Mouse (Mus musculus) embryo, embryonic 11.5 days (tissue): ENCODE results near the gene Asic4.

Source experiments
- DNase-seq: peaks from one replicate; pipeline ENCODE4 v3.0.0-alpha.2; 2012; ENCODE audit warnings: low read depth, low spot score

The Asic4 gene

GRCm38 (mm10) chr1:75443247-75444024, 6.8 kb upstream of the Asic4 start:
- no peak for DNase-seq

- DNase-seq, result no peak
These were observed 6.0 kb upstream of the Asic4 start for GRCm38 (mm10) chr1:75444208-75444607.

DNA sequence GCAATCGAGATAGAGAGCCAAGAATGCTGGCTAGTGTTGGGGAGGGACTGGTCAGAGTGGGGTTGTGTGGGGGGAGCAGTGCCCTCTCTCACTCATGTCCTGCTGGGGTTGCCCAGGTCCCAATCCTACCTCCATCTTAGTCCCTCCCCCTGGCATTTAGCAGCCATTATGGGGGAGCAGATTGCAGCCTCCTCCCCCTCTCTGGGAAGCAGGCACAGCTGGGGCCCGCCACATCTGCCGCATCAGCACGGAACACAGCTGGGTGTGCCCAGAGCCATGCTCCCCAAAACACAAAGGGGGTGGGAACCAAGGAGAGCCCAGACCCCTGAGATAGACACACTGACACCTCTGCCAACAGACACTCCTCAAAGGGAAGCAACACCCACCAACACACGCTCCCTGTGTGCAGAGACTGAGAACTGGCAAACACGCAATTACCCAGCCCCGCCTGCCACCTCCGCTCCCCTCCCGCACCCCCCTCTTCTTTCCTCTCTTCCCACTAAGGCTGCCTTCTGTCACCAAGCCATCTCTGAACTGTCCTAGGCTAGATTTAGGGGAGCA, 5.0 kb upstream of the Asic4 start:
- DNase-seq, result no peak

DNA sequence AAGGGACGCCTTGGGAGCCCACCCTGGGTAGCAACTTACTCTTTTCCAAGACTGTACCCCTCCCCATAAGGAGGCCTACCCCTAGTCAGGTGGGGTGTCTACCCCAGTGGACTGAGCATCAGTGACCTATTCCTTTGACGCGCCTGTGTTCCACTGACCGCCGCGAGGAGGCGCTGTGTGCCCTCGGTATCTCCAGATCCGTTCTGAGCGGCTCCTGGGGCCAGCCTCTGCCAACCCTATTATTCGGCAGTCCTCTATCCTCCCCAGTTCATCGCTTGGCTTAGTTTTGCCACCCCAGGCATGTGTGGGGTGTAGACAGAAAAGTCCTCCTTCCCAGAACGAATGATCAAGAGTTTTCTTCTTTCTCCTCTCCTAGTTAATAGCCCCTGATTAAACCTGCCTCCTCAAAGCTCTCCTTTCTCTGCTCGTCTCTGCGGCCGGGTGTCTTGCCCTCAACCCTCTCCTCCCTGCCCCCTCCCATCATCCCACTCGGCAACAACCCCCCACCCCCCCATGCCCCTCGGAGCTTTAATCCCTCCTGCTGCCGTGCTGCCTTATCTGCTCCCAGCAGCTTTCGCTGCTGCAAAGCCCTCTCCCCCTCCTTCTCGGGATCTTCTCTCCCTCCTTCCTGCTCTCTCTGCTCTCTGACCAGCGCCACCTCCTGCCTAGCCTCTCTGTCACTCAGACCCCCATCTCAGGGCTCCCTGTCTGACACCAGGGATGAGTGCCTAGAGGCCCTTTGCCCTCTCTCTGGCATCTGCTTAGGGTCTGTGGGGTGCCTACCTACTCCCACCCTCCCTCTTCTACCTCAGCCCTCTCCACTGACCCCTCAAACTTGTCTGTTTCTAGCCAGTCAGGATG, 4.3 kb upstream of the Asic4 start:
- no peak for DNase-seq

DNA sequence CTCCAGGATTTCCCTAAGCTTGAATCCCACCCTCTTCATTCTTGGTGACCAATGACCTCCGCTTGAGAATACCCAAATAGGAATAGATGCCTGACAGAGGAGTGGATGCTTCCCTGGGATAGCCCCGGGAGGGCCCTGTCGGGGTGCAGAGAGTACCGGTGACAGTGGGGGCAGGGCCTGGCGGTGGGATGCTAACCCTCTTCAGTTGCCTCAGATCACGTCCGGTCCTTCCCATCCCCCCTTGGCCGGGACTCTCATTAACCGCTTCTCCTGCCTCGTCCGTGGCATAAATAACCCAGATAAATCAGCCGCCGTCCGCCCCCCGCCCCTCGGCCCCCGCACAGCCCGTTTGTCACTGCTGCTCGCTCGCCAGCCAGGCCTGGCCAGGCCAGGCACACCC, 3.6 kb upstream of the Asic4 start:
- no peak for DNase-seq

DNA sequence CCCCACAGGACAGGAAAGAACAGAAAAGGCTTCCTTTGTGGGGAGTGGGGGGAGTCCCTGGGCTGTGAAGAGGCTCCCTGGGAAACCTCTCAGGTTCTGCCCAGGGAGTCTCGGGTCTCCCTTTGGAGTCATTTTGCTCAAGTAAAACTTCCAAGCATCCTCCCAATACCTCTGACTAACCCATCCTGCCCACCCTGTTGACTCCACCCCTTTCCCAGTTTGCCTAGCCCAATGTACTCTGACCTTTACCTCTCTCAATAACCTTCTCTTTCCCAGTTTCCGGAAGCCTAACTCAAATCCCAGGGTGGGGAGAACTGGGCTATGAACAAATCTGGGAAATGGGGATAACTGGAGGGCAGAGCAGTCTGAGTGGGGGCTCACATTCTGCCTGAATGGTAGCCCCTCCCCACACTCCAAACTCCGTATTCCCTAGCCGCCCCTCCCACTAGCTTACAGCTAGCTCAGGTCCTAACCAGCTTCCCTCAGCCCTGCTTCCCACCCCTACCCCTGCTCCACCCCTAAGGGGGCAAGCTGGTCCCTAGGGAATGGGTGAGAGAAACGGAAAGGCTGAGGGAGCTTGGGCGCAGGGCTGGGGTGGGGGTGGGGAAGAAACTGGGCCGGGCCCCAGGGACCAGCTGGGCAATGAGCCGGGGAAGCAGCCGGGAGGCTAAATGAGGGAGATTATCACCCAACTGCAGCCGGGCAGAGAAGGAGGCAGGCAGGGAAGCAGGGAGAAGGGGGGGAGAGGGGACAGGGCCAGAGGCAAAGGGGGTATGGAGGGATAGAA, 2.8 kb upstream of the Asic4 start:
- no peak for DNase-seq

GRCm38 (mm10) chr1:75448052-75448431, 2.2 kb upstream of the Asic4 start:
- no peak for DNase-seq

DNA sequence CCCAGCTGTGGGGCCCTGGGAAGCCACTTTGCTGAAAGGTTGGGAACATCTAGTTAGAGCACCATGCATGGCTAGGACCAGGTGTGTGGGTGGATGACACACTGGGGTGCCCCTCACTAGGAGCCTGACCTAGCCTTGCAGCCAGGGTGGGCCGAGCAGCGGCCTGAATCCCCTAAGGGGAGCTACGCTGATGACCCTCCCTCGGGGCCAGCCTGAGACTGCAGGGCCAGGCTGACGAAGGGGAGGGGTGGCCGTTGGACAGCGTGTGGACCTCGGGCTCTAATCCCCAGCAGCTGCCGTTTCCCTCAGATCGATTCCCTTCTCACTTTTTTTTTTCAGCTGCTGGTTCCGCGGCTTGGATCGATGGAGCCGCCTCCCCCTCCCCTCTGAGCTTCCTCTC, 1.3 kb upstream of the Asic4 start:
- DNase-seq, result no peak

- no peak for DNase-seq
These were observed 680 bp upstream of the Asic4 start for GRCm38 (mm10) chr1:75449377-75450135.

- no peak for DNase-seq
These were observed 1.7 kb downstream of the Asic4 start for GRCm38 (mm10) chr1:75451900-75452299.

GRCm38 (mm10) chr1:75455433-75455832, 5.2 kb downstream of the Asic4 start:
- DNase-seq, result no peak

GRCm38 (mm10) chr1:75455948-75456347, 5.7 kb downstream of the Asic4 start:
- DNase-seq, result no peak

DNA sequence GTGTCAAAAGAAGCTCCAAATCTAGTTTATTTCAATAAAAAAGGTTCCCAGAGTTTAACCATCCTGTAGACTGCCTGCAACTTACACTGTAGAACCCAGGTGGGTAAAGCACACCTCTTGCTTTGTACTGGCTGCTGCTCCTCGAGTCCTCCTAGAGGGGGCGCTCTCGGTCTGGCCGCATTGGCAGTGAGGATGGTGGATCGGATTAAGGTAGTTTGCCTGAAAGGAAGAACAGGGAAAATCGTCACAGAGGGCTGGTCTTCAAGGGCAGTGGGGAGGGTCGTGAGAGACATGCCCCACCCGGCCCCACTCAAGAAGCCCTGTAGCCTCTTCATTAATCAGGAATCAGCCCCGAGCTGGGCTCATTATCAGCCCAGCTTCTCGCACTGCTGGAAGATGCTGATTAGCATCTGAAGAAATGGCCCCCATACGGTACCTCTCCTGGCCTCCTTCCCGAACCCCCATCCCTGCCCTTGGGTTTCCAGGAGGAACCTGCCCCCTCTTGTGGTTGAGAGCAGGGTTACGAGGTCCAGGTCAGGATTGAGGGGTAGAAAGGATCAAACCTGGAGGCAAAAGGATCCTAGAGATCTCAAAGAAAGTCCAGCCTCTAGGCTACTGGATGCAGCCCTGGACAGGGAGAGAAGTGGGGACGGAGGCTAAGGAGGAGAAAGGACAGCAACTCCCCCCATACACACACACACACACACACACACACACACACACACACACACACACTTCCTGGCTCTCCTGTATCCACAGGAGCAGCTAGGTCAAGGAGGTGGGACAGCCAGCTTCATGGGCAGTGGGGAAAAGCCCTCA, 6.7 kb downstream of the Asic4 start:
- no peak for DNase-seq

DNA sequence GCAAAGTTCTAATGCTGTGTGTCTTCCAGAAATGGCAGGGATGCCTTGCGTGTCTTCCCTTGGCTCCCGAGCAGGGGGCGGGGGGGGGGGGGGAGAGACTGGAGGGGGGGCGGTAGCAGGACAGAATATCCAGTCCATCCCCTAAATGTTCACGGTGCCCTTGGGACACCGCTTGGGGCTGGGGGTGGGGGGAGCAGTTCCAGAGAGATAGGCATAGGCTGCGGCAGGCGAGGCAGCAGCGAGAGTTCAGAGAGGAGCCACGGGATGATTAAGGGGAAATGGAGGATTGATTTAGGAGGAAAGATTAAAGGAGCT, 7.4 kb downstream of the Asic4 start:
- DNase-seq, result no peak

DNA sequence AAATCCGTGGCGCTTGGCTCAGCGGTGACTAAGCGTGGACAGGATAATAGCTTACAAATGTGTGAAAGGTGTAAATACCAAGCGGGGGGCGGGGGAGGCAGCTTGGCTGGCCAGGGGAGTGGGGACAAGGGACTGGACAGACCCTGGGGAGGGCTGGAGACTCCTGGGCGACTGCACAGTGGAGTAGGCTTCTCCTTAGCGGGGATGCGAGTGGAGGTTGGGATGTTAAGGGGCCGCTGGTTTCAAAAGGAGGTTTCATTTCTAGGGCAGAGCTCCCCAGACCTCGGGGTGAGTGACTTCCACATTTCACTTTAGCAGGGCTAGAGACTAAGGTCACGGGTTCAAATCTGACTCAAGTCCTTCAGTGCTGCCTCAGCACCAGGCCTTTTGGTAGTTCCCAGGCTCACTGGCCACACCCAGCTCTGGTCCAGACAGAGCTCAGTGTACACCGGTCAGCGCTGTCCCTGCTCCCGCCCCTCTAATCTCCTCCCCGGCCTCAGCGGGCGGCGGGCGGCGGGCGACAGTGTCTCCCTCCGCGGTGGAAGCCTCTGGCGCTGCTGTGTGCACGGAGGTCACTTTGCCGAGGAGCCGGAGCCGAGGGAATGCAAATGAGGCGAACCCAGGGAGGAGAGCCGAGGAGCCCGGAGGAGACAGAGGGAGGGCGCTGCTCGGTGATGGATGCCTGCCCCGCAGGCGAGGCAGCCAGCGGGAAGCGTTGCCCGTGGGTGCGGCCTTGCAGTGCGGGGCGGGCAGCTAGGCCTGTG, 8.0 kb downstream of the Asic4 start:
- DNase-seq, result no peak

DNA sequence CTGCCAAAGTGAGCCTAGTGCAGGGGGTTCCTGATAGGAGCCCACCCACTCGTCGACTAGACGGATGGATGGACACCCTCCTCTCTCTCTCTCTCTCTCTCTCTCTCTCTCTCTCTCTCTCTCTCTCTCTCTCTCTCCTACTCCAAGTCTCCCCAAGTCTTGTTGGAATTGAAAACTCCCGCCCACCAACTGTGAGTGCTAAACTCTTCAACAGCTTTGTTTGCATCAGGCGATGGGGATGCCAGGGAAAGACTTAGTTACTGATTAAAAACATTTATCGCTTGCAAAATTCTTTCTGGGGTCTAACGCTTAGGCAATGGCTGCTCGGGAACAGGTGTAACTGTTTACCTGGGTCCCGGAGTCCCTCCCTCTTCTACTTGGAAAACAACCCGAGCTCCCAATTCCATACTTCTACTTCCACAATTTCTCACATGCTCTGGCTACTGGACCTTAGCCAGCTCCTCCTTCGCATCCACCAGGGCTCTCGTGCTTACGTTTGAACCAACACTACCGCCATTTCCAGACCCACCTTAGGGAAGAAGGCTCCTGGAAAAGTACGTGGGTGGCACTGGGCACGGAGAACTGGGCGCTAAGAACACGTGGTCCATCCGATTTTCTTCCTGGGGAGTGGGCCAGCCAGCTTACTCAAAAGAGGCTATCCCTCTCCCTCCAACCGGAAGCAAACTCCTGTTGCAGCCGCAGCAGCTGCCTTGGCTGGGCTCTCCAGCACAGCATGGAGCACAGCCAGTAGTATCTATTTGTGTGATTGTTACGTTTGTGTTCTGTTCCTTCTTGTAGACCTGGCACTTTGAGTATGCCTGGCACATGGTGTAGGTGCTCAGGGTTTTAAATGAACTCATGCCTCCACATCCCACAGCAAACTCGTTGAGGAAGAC, 8.8 kb downstream of the Asic4 start:
- DNase-seq, result no peak

GRCm38 (mm10) chr1:75460297-75460696, 10.1 kb downstream of the Asic4 start:
- no peak for DNase-seq

DNA sequence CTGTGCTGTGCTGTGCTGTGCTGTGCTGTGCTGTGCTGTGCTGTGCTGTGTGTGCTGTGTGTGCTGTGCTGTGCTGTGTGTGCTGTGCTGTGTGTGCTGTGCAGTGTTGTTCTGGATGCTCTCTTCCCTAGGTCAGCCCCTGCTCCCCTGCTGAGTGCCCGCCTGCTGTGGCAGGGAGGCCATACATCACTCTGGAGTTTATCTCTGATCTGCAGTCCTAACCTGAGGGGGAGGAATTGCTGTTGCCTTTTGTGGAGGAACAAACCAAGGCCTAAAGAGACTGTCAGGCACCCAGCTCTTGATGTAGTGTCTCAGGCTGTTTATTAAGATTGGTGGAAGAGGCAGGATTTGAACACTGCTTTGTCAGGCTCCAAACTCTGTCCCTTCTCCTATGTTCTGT, 12.4 kb downstream of the Asic4 start:
- DNase-seq, result no peak
